8 mouse cellular contexts compared by ENCODE assay signal in genomic region chr9:114499783-114500515, GRCm38 (mm10). TPM values are rescaled to one million over a fixed set of nuclear protein-coding genes. Genes with fewer than 3 reads are reported as not detected.
A peak's percentile ranks its signal among the peaks of the same experiment; 100 is the strongest.
DNase-seq lines count a peak whose midpoint lies in the region; ATAC-seq and TF ChIP-seq lines count a peak whose summit lies in the region.

No protein-coding gene starts in this region.

- peak; percentile 76 for ATAC-seq in frontal cortex, adult (ENCODE audit: low TSS enrichment)
- ATAC-seq in limb, embryonic 11.5 days (ENCODE audit: insufficient number of reproducible peaks, low FRiP score, low TSS enrichment, low read depth), result 0 out of 2 replicates have a peak, but pooled peaks have one; percentile 23

- TF ChIP-seq POLR2A in bone marrow, adult 2 months (IDR thresholded peaks at IDR 0.05; ENCODE audit: borderline replicate concordance, control insufficient read depth, low read depth, low read length), result no peak

- no peak overlapping the region for H3K4me3 ChIP-seq in bone marrow, adult 2 months (replicated peaks; ENCODE audit: control insufficient read depth, low read depth, low read length)
- H3K4me3 ChIP-seq in limb, embryonic 11.5 days (ENCODE audit: low read depth, low read length), result no peak overlapping the region

- 28% methylated on average over 15 of the region's 15 CpGs for WGBS in bone marrow, adult 2 months
- 21% methylated on average over 15 of the region's 15 CpGs for WGBS in limb, embryonic 11.5 days

- peak; percentile 68 for DNase-seq in urinary bladder, postnatal 14 days (ENCODE audit: low spot score)
- DNase-seq in urinary bladder, adult 2 months (ENCODE audit: low spot score), result no peak
- peak; percentile 34 for DNase-seq in kidney, adult 11 months
- peak; percentile 82 for DNase-seq in limb, embryonic 11.5 days (ENCODE audit: low spot score)
- DNase-seq in naive thymus-derived CD4-positive, alpha-beta T cell, adult 2 months (ENCODE audit: low read depth), result peak; percentile 83
- peak; percentile 75 for DNase-seq in thymus, postnatal 14 days

- no peaks in the 10 kb centered on the region for H3K27me3 ChIP-seq in limb, embryonic 11.5 days (ENCODE audit: control insufficient read depth, insufficient read depth, low read length)

- no peak overlapping the region for H3K4me2 ChIP-seq in limb, embryonic 11.5 days (ENCODE audit: low read depth, severe bottlenecking)

- no peak overlapping the region for H3K9ac ChIP-seq in limb, embryonic 11.5 days (ENCODE audit: low read length)

- no peak overlapping the region for H3K27ac ChIP-seq in bone marrow, adult 2 months (ENCODE audit: control insufficient read depth, insufficient read depth, low read depth, low read length, poor library complexity)
- no peak overlapping the region for H3K27ac ChIP-seq in limb, embryonic 11.5 days (replicated peaks; ENCODE audit: low read depth, low read length)

- no peaks in the 10 kb centered on the region for H3K4me1 ChIP-seq in bone marrow, adult 2 months (ENCODE audit: control insufficient read depth, insufficient read depth, low read length)
- peaks cover 3% of the 10 kb centered on the region; the same call in 1 of the 2 replicates for H3K4me1 ChIP-seq in limb, embryonic 11.5 days (ENCODE audit: control insufficient read depth, insufficient read depth, low read length)

- H3K9me3 ChIP-seq in limb, embryonic 11.5 days (ENCODE audit: control insufficient read depth, low read length), result no peaks in the 10 kb centered on the region

- TF ChIP-seq CTCF in bone marrow, adult 2 months (IDR thresholded peaks at IDR 0.05; ENCODE audit: control insufficient read depth, insufficient read depth, low read length), result peak; percentile 23; the same call in 1 of the 2 replicates

- no peaks in the 10 kb centered on the region for H3K36me3 ChIP-seq in limb, embryonic 11.5 days (ENCODE audit: control insufficient read depth, insufficient read depth, low read length)

RNA-seq across cellular contexts. Expression of gene Ccr4, which starts 4.8 kb away (rescaled TPM):
- 0.91 and 1.7 TPM in 2 replicates for polyA plus RNA-seq in urinary bladder, adult 2 months (2012; rRNA removed)
- polyA plus RNA-seq in bone marrow, adult 2 months (2011; ENCODE audit: insufficient read depth, insufficient read length, low replicate concordance, missing spikeins), result 1.2 TPM in 1 of 2 replicates, not detected in the other
- polyA plus RNA-seq in limb, embryonic 11.5 days (2014; fragmentation: Nextera tagmentation; extraction: Ambion mirVana), result 0.07 and 0.08 TPM in 2 replicates

RNA-seq across cellular contexts. Expression of gene C130032M10Rik, which starts 15.5 kb away (rescaled TPM):
- polyA plus RNA-seq in urinary bladder, adult 2 months (2012; rRNA removed), result 0.10 TPM in 1 of 2 replicates, not detected in the other
- polyA plus RNA-seq in bone marrow, adult 2 months (2011; ENCODE audit: insufficient read depth, insufficient read length, low replicate concordance, missing spikeins), result not detected in 2 replicates
- 0.37 and 0.67 TPM in 2 replicates for polyA plus RNA-seq in limb, embryonic 11.5 days (2014; fragmentation: Nextera tagmentation; extraction: Ambion mirVana)
